Mouse (Mus musculus) kidney, postnatal 25 days (tissue): ENCODE results near the gene Akap13.

Experiments used
- DNase-seq, 2 experiments: peaks; one replicate each; pipeline ENCODE4 v3.0.0; 2021; ENCODE audit warnings: mixed read lengths in 2 of 2

Akap13 gene

GRCm38 (mm10) chr7:75568276-75568675 lies 112.9 kb downstream of the Akap13 start:
- DNase-seq, result no peak

GRCm38 (mm10) chr7:75568883-75569282 lies 113.5 kb downstream of the Akap13 start:
- peak in 1 of 2 experiments; percentile 26 for DNase-seq

- DNase-seq, result no peak
These were observed 114.9 kb downstream of the Akap13 start for GRCm38 (mm10) chr7:75570218-75570617.

GRCm38 (mm10) chr7:75571078-75571477 lies 115.7 kb downstream of the Akap13 start:
- DNase-seq, result no peak

GRCm38 (mm10) chr7:75572127-75572526 lies 116.8 kb downstream of the Akap13 start:
- no peak for DNase-seq

GRCm38 (mm10) chr7:75575120-75575649 lies 119.9 kb downstream of the Akap13 start:
- DNase-seq, result peak in 1 of 2 experiments; percentile 47

- DNase-seq, result no peak
These were observed 120.7 kb downstream of the Akap13 start for GRCm38 (mm10) chr7:75575800-75576585.

- no peak for DNase-seq
These were observed 121.5 kb downstream of the Akap13 start for GRCm38 (mm10) chr7:75576851-75577250.

- DNase-seq, result peak; percentile 41 to 50
These were observed 122.0 kb downstream of the Akap13 start for GRCm38 (mm10) chr7:75577353-75577752.

- DNase-seq, result no peak
These were observed 123.3 kb downstream of the Akap13 start for GRCm38 (mm10) chr7:75578647-75579046.

GRCm38 (mm10) chr7:75582091-75582490 lies 126.8 kb downstream of the Akap13 start:
- no peak for DNase-seq

- DNase-seq, result no peak
These were observed 128.8 kb downstream of the Akap13 start for GRCm38 (mm10) chr7:75584100-75584499.

- no peak for DNase-seq
These were observed 130.1 kb downstream of the Akap13 start for GRCm38 (mm10) chr7:75585409-75585808.

GRCm38 (mm10) chr7:75586113-75586512 lies 130.8 kb downstream of the Akap13 start:
- DNase-seq, result no peak

GRCm38 (mm10) chr7:75587727-75588126 lies 132.4 kb downstream of the Akap13 start:
- DNase-seq, result no peak

GRCm38 (mm10) chr7:75589304-75589973 lies 134.1 kb downstream of the Akap13 start:
- DNase-seq, result no peak

GRCm38 (mm10) chr7:75591961-75592360 lies 136.6 kb downstream of the Akap13 start:
- DNase-seq, result no peak

- DNase-seq, result peak in 1 of 2 experiments; percentile 55
These were observed 139.5 kb downstream of the Akap13 start for GRCm38 (mm10) chr7:75594801-75595200.

GRCm38 (mm10) chr7:75595268-75595667 lies 139.9 kb downstream of the Akap13 start:
- no peak for DNase-seq

GRCm38 (mm10) chr7:75596058-75596748 lies 140.9 kb downstream of the Akap13 start:
- no peak for DNase-seq

- no peak for DNase-seq
These were observed 142.5 kb downstream of the Akap13 start for GRCm38 (mm10) chr7:75597840-75598239.

- no peak for DNase-seq
These were observed 145.2 kb downstream of the Akap13 start for GRCm38 (mm10) chr7:75600360-75601075.

GRCm38 (mm10) chr7:75607248-75607647 lies 151.9 kb downstream of the Akap13 start:
- DNase-seq, result no peak
